Mouse (Mus musculus) ES-CJ7 (cell line): Measurements from ENCODE around the gene Tmem125.

Source experiments
- DNase-seq: peaks from one replicate; pipeline ENCODE4 v3.0.0; 2011; ENCODE audit warnings: low read depth, low spot score

Tmem125 gene

GRCm38 (mm10) chr4:118537801-118538200 is 6.0 kb downstream of the Tmem125 start:
- DNase-seq, result no peak

GRCm38 (mm10) chr4:118535610-118536009 is 8.2 kb downstream of the Tmem125 start:
- DNase-seq, result no peak

DNA sequence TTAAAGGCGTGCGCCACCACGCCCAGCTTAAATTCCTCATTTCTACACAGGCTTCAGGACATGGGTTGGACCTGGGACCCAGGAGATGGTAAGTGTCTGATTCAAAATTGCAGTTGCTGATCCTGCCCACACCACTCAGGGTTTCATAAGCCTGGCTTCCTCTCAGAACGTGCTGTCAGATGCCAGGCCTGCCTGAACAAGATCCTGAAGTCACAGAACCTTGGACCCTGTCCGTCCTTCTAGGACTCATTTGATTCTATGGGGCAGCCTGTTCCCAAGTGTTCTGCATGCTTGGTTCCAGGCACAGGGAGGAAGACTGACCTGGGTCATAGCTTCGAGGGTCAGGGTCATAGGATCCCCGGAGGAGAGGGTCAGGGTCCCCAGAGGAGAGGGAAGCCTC is 10.2 kb downstream of the Tmem125 start:
- DNase-seq, result no peak

DNA sequence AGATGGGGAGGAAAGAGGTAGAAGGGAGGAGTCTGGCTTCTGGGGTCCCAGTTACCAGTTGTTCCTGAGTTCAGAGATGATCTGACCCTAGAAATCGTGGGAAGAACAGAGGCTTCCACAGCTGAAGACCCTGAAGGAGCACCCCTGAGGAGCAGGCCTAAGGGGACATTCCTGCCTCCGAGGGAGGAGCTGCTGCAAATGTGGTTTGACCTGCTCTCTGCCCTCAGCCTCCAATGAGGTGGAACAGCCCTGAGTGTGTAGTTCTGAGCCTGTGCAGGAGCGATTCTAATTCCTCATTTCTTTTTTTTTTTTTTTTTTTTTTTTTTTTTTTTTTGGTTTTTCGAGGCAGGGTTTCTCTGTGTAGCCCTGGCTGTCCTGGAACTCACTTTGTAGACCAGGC is 10.7 kb downstream of the Tmem125 start:
- DNase-seq, result no peak

- no peak for DNase-seq
Observed at GRCm38 (mm10) chr4:118532663-118533062, 11.2 kb downstream of the Tmem125 start.

GRCm38 (mm10) chr4:118527720-118528119 is 16.1 kb downstream of the Tmem125 start:
- DNase-seq, result peak; percentile 33

GRCm38 (mm10) chr4:118527335-118527681 is 16.5 kb downstream of the Tmem125 start:
- DNase-seq, result no peak

DNA sequence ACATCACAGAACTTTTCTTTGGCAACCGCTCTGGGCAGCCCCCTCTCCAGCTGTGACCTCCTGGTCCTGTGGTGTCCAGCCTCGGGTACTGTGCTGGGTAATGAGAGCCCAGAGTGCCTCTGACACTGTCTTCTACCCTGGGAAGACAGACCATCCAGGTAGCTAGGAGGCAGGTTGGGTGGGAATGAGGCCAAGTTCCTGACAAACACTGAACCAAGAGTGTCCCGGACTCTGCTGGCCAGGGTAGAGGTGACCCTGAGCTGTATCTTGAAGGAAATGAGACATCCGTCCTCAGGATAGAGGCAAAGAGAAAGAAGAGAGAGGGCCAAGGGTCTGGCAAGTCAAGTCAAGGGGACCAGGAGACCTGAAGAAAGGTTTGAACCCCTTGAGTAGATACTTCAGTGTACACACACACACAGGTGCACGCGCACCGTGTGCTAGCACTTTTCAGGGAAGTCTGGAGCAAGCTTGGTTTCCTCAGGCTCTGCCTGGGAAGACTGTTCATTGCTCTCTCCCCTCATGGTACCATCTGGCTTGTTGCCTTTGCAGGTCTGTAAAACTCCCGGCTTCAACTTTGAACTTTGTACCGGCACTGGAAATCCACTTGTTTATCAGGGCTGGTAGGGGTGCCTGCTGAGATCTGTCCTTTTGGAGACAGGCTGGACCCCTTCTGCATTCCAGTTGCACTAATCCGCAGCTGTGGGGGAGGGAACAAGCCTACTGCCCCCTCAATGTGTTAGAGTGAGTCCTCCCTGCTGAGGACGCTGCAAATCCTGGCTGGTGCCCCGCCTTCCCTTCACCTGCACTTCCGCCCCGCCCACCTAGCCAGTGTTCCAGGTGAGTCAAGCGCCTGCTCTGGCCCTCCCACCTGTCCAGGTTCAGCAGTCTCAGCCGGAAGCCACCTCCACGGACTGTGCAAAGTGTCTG is 17.2 kb downstream of the Tmem125 start, which contains the start of gene 2610528J11Rik:
TSS of gene 2610528J11Rik (plus strand) at position 592 of the 927 bp plus-strand sequence.
- no peak for DNase-seq

DNA sequence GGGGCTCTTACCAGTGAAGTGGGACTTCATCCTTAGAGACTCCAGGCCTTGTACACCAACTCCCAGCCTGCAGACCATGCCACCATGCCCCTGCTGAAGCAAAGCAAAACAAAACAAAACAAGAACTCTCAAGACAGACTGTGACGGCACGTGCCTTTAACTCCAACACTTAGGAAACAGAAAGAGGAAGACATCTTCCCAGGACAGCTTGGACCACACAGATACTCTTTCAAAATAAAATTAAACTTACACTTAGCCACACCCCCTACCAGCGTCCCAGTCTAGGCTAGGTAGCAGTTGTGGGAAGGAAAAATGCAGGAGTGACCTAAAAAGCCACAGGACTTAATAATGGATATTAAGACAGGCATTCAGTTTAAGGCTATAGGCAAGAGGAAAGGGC is 18.1 kb downstream of the Tmem125 start:
- no peak for DNase-seq

DNA sequence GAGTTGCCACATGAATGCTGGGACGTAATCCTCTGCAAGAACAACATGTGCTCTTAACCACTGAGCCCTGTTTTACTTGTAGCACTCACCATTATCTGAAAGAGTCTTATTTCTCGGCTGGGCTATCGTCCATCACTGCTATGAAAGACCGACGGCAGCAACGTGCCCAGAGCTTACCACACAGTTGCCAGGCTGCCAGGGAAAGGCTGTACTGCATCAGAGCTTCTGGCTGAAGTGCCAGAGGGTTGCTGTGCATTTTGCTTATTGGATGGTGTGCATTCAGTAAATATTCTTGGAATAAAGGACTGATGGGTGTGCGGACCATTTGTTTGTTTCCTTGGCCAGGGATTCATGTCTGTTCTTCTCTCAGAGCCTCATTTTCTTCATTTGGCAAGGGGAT is 19.9 kb downstream of the Tmem125 start:
- no peak for DNase-seq

GRCm38 (mm10) chr4:118522248-118522647 is 21.6 kb downstream of the Tmem125 start:
- no peak for DNase-seq

- no peak for DNase-seq
Observed at GRCm38 (mm10) chr4:118518208-118518607, 25.6 kb downstream of the Tmem125 start.

- peak; percentile 55 for DNase-seq
Observed at GRCm38 (mm10) chr4:118517497-118518146, 26.2 kb downstream of the Tmem125 start.

DNA sequence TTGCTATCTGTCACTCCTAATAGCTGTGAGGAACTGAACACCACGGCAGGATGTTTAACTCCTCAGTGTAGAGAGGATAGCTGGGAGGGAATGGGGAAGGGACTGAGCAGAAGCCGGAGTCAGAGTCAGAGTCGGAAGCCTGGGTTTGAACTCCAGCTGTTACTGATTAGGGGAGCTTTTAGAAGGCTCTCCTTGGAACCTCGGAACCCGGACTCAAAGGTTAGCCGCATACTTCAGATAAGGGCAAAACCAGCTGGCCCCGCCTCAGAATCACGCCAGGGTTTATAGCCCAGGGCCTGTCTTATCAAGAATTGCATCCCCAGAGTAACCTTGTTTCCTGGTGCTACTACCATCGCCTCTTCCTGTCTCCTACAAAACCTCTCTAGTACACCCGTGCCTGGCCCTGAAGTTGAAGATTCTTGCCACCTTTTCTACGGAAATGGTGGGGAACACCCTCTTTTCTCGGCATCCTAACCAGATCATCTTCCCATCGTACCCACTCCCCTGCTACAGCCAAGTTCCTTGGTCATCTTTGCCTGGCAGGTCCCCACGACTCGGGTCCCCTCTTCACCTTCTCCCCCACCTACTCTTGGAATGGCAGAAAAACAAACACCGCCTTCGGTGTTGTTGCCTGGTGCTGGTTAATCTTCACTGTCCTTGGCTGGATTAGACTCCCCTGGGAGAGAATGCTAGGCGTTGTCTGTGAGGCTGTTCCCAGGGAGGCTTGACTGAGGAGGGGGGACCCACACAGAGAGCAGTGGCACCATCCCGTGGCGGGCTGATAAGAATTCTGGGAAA is 26.9 kb downstream of the Tmem125 start:
- peak; percentile 43 for DNase-seq

- peak; percentile 15 for DNase-seq
Observed at GRCm38 (mm10) chr4:118509050-118509449, 34.8 kb downstream of the Tmem125 start.

GRCm38 (mm10) chr4:118507171-118507570 is 36.7 kb downstream of the Tmem125 start:
- peak; percentile 66 for DNase-seq

GRCm38 (mm10) chr4:118505551-118505950 is 38.3 kb downstream of the Tmem125 start:
- DNase-seq, result no peak

DNA sequence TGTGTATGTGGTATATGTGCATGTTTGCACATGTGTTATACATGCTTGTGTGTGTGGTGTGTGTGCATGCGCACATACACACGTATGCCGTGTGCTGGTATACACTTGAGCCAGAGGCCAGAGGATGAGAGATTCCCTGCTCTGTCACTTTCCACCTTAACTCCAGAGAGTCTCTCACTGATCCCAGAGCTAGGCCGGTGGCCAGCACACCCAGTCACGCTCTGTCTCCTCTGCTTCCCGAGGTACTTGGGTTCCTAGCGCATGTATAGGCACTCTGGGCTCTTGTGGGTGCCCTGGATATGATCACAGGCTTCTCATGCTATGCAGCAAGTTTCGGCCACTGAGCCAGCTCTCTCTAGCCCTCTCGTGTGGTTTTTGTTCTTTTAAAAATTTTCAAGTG is 43.1 kb downstream of the Tmem125 start:
- DNase-seq, result no peak

DNA sequence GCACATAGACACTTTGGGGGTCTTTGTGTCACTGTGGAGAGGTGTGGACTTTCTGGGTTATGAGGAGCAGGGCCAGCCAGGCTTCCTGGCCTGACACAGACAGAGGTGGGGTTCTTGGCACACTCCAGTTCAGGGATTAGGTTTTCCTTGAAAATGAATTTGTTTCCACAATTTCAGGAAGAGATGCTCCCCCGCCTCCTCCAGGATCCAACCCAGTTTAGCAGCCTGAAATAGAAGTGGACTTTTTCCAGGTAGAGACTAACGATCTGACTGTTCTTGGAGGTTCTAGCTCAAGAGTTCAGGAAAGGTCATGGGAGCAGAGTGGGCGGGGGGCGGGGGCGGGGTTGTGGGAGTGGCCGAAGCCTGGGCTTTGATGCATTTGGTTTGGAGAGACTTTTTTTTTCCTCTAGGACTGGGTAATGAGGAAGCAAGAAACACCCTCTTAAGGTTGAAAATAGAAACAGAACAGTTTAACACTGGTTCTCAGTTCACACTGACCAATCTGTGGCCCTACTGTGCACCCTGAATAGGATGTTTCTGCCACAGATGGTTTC is 43.6 kb downstream of the Tmem125 start:
- no peak for DNase-seq
